Mouse (Mus musculus) ES-Bruce4 (cell line): Measurements from ENCODE around the gene Mib2. TPM values are rescaled to one million over a fixed set of nuclear protein-coding genes. Genes with fewer than 3 reads are reported as not detected.

Experiments
- H3K27ac ChIP-seq: 2 replicates; pipeline ENCODE4 v1.5.1; 2012; ENCODE audit warnings: low read length, inconsistent platforms; ENCODE audit not compliant: insufficient read depth
- H3K27me3 ChIP-seq: 2 replicates; pipeline ENCODE4 v1.6.1; 2012; ENCODE audit warnings: mild to moderate bottlenecking, low read length, inconsistent platforms; ENCODE audit not compliant: control insufficient read depth, poor library complexity, insufficient read depth, severe bottlenecking
- H3K36me3 ChIP-seq: 2 replicates; pipeline ENCODE4 v1.6.1; 2012; ENCODE audit warnings: inconsistent platforms, mild to moderate bottlenecking, low read length, moderate library complexity; ENCODE audit not compliant: control insufficient read depth, poor library complexity, insufficient read depth, severe bottlenecking
- H3K4me1 ChIP-seq: one replicate; pipeline ENCODE4 v1.8.1; 2011; ENCODE audit warnings: low read length; ENCODE audit not compliant: control insufficient read depth, insufficient read depth
- H3K4me3 ChIP-seq: 2 replicates; pipeline ENCODE4 v1.5.1; 2011; ENCODE audit warnings: low read depth, mild to moderate bottlenecking, low read length
- H3K9ac ChIP-seq: 2 replicates; pipeline ENCODE4 v1.6.1; 2012; ENCODE audit warnings: low read depth, mild to moderate bottlenecking, inconsistent platforms; ENCODE audit not compliant: poor library complexity, severe bottlenecking
- H3K9me3 ChIP-seq: replicated peaks from 2 replicates; pipeline ENCODE4 v1.6.1; 2012; ENCODE audit warnings: mild to moderate bottlenecking, low read length, inconsistent platforms; ENCODE audit not compliant: control insufficient read depth, poor library complexity, insufficient read depth, severe bottlenecking
- CTCF ChIP-seq: IDR thresholded peaks from one replicate; pipeline ENCODE4 v1.8.1; 2011; ENCODE audit warnings: low read depth, low read length
- EP300 ChIP-seq: IDR thresholded peaks from 2 replicates; pipeline ENCODE4 v1.6.1; 2011; ENCODE audit warnings: low read depth, low read length; ENCODE audit not compliant: insufficient read depth
- POLR2A ChIP-seq: IDR thresholded peaks from one replicate; pipeline ENCODE4 v1.8.1; 2011; ENCODE audit warnings: low read length; ENCODE audit not compliant: insufficient read depth
- polyA plus RNA-seq: library from polyadenylated mRNA; stranded (reverse); fragments of >200 nt; gene quantifications from 2 replicates; pipeline ENCODE4 v1.2.4, GENCODE M21; 2011; ENCODE audit warnings: low read depth; ENCODE audit not compliant: missing spikeins, insufficient read depth, insufficient read length

Gene Mib2
- polyA plus RNA-seq, result 13.4 and 18.4 TPM in 2 replicates

GRCm38 (mm10) chr4:155668689-155669597 is at the start of gene Mib2:
Mib2 (minus strand) TSS chr4:155669198.
- Histone ChIP-seq H3K4me1 (peaks cover 3% of the 10 kb centered on the region), H3K27ac (peak within 1 kb of the TSS; percentile 96)
- no peak for TF ChIP-seq CTCF
- peak; percentile 62; the same call in 1 of the 2 replicates for TF ChIP-seq EP300

GRCm38 (mm10) chr4:155710521-155711252 is 41.7 kb upstream of the Mib2 start:
- H3K9ac ChIP-seq, result peak overlapping the region; percentile 53; the same call in 1 of the 2 replicates
- TF ChIP-seq EP300 (no peak), POLR2A (no peak)

More at GRCm38 (mm10) chr4:155668689-155669597, at the start of gene Mib2:
- Histone ChIP-seq H3K9me3 (no peaks in the 10 kb centered on the region), H3K27me3 (no peaks in the 10 kb centered on the region), H3K4me3 (peak within 1 kb of the TSS; percentile 94), H3K9ac (peak within 1 kb of the TSS; percentile 79), H3K36me3 (no peaks in the 10 kb centered on the region)

GRCm38 (mm10) chr4:155708988-155709387 is 40.0 kb upstream of the Mib2 start:
- H3K4me1 ChIP-seq, result peaks cover 3% of the 10 kb centered on the region
- no peaks in the 10 kb centered on the region; the same call in 1 of the 2 replicates for H3K36me3 ChIP-seq
- H3K4me3 ChIP-seq, result no peak overlapping the region
- no peaks in the 10 kb centered on the region for H3K27me3 ChIP-seq
- H3K9ac ChIP-seq, result no peak overlapping the region
- no peaks in the 10 kb centered on the region for H3K9me3 ChIP-seq
- TF ChIP-seq POLR2A, result no peak
- no peak for TF ChIP-seq CTCF
- no peak for TF ChIP-seq EP300
- peak overlapping the region; percentile 81; the same call in 1 of the 2 replicates for H3K27ac ChIP-seq

More at GRCm38 (mm10) chr4:155710521-155711252, 41.7 kb upstream of the Mib2 start:
- Histone ChIP-seq H3K9me3 (no peaks in the 10 kb centered on the region), H3K4me1 (peaks cover 3% of the 10 kb centered on the region), H3K36me3 (peaks cover 8% of the 10 kb centered on the region), H3K4me3 (peak overlapping the region; percentile 29; the same call in 1 of the 2 replicates), H3K27me3 (no peaks in the 10 kb centered on the region), H3K27ac (peak overlapping the region; percentile 81)

- no peak overlapping the region for H3K4me3 ChIP-seq
- TF ChIP-seq EP300 (no peak), POLR2A (no peak), CTCF (no peak)
- no peak overlapping the region for H3K9ac ChIP-seq
These were observed 39.6 kb upstream of the Mib2 start for GRCm38 (mm10) chr4:155708582-155708981.

GRCm38 (mm10) chr4:155705592-155705929 is 36.6 kb upstream of the Mib2 start:
- no peaks in the 10 kb centered on the region for H3K27me3 ChIP-seq

More at GRCm38 (mm10) chr4:155708582-155708981, 39.6 kb upstream of the Mib2 start:
- H3K27me3 ChIP-seq, result no peaks in the 10 kb centered on the region
- no peaks in the 10 kb centered on the region; the same call in 1 of the 2 replicates for H3K36me3 ChIP-seq
- H3K9me3 ChIP-seq, result no peaks in the 10 kb centered on the region
- H3K27ac ChIP-seq, result no peak overlapping the region
- peaks cover 3% of the 10 kb centered on the region for H3K4me1 ChIP-seq

More at GRCm38 (mm10) chr4:155705592-155705929, 36.6 kb upstream of the Mib2 start:
- H3K4me3 ChIP-seq, result peak overlapping the region; percentile 86
- H3K9me3 ChIP-seq, result no peaks in the 10 kb centered on the region
- peak overlapping the region; percentile 24 for H3K27ac ChIP-seq
- TF ChIP-seq CTCF, result no peak
- H3K9ac ChIP-seq, result peak overlapping the region; percentile 50
- peaks cover 3% of the 10 kb centered on the region for H3K4me1 ChIP-seq
- H3K36me3 ChIP-seq, result no peaks in the 10 kb centered on the region; the same call in 1 of the 2 replicates
